Mouse (Mus musculus) limb, embryonic 14.5 days (tissue): Measurements from ENCODE around the gene Gm3238. TPM values are rescaled to one million over a fixed set of nuclear protein-coding genes. Genes with fewer than 3 reads are reported as not detected.
"Not testable (repeated sequence)": the region's sequence is repeated elsewhere in the genome, so short reads cannot be mapped to it uniquely, and the experiment has no call there.

ENCODE experiments used
- ATAC-seq: fragments of 200-750 bp; cut with Nextera tagmentation; 2 replicates; pipeline ENCODE4 v1.8.0; 2017; ENCODE audit warnings: low read depth, moderate number of reproducible peaks, moderate TSS enrichment; ENCODE audit not compliant: low FRiP score
- DNase-seq: peaks from one replicate; pipeline ENCODE4 v3.0.0-alpha.2; 2015; ENCODE audit warnings: low spot score
- H3K27ac ChIP-seq: fragments of 300-500 bp; sonication (generic); replicated peaks from 2 replicates; pipeline ENCODE4 v1.5.1; 2014; ENCODE audit warnings: low read depth, mild to moderate bottlenecking, low read length, moderate library complexity, mixed read lengths
- H3K27me3 ChIP-seq: fragments of 300-500 bp; sonication (generic); 2 replicates; pipeline ENCODE4 v1.6.1; 2014; ENCODE audit warnings: low read length, mixed read lengths; ENCODE audit not compliant: control insufficient read depth, insufficient read depth
- H3K36me3 ChIP-seq: fragments of 300-500 bp; sonication (generic); 2 replicates; pipeline ENCODE4 v1.6.1; 2014; ENCODE audit warnings: mild to moderate bottlenecking, low read length, moderate library complexity, mixed read lengths; ENCODE audit not compliant: control insufficient read depth, insufficient read depth
- H3K4me1 ChIP-seq: fragments of 300-500 bp; sonication (generic); 2 replicates; pipeline ENCODE4 v1.6.1; 2014; ENCODE audit warnings: antibody characterized with exemption, low read length, mixed read lengths; ENCODE audit not compliant: control insufficient read depth, insufficient read depth
- H3K4me2 ChIP-seq: fragments of 300-500 bp; sonication (generic); replicated peaks from 2 replicates; pipeline ENCODE4 v1.6.1; 2014; ENCODE audit warnings: low read depth, mild to moderate bottlenecking, low read length, moderate library complexity; ENCODE audit not compliant: severe bottlenecking
- H3K4me3 ChIP-seq: fragments of 300-500 bp; sonication (generic); replicated peaks from 2 replicates; pipeline ENCODE4 v1.5.1; 2014; ENCODE audit warnings: low read length
- H3K9ac ChIP-seq: fragments of 300-500 bp; sonication (generic); 2 replicates; pipeline ENCODE4 v1.6.1; 2014; ENCODE audit warnings: mild to moderate bottlenecking, low read depth, low read length, moderate library complexity; ENCODE audit not compliant: severe bottlenecking
- H3K9me3 ChIP-seq: fragments of 300-500 bp; sonication (generic); 2 replicates; pipeline ENCODE4 v1.6.1; 2016; ENCODE audit warnings: low read length; ENCODE audit not compliant: control insufficient read depth
- POLR2A ChIP-seq: fragments of 200-500 bp; IDR thresholded peaks from 2 replicates; pipeline ENCODE4 v1.8.0; 2012; ENCODE audit warnings: inconsistent platforms, mild to moderate bottlenecking, moderate library complexity, borderline replicate concordance; ENCODE audit not compliant: insufficient read depth, insufficient read length; ENCODE audit errors: extremely low read depth
- WGBS: fragments of 180-500 bp; shearing (Covaris S2); extraction: QIAGEN DNeasy Blood & Tissue Kit; methylation state at CpG from one replicate; pipeline ENCODE4 v1.1.7; 2014; 5-methylcytosine and 5-hydroxymethylcytosine counted together
- polyA plus RNA-seq, 2 experiments: library from polyadenylated mRNA; depleted of rRNA in 1 of 2; stranded (reverse) in 1 of 2; unstranded in 1 of 2; fragments of >200 nt; fragmentation: Nextera tagmentation in 1 of 2; extraction: Ambion mirVana in 1 of 2; gene quantifications; 2 replicates each; pipeline versions ENCODE4 v1.2.1 to v1.2.3; 2012 to 2014

The Gm3238 gene
- polyA plus RNA-seq, 2 experiments, result not detected

DNA sequence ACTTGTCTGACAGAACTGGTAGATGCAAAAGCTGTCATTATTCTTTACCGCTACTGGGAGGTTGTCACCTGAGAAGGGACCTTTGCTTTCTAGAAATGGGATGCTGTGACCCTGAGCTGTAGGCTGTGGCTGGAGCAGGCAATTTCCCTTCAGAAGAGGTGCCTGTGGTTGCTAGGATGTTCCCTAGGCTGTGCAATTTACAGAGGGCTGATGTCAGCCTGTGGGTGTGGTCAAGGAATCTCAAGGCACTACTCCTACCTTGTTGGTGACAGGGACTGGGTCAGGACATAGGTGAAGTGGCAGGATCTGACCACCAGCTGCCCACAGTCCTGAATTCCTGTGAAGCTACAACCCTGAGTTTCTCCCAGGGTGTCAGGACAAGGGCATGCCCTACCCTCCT is 1.4 kb downstream of the Gm3238 start:
- Histone ChIP-seq H3K9me3 (no peaks in the 10 kb centered on the region), H3K27ac (no peak overlapping the region), H3K4me3 (no peak overlapping the region), H3K27me3 (no peaks in the 10 kb centered on the region), H3K36me3 (no peaks in the 10 kb centered on the region), H3K9ac (no peak overlapping the region), H3K4me1 (no peaks in the 10 kb centered on the region), H3K4me2 (no peak overlapping the region)
- TF ChIP-seq POLR2A, result no peak
- 75% methylated on average over 1 of the region's 1 CpGs for WGBS
- ATAC-seq (no peak), DNase-seq (no peak)

DNA sequence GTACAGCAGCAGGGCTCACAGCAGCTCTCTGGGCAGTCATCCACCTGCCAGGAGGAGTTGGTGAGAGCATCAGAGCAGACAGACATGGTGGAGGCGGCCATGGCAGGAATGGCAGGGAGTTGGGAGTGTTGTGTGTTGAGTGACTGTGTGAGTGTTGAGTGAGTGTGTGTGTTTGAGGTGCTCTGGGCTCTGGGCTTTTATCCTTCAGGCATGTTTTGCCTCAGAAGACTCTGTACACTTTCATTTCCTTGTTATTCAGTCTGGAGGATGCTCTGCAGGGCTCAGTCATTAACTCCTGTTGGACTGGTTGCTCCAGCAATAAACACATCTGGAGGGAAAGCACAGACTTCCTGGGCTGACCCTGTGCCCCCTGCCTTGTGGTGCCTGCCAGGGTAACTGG is 11.5 kb downstream of the Gm3238 start, which contains the start of gene Gm3233:
Gene Gm3233 (minus strand): TSS at position 101 of the 400 bp plus-strand sequence.
- not testable (repeated sequence) for H3K9ac ChIP-seq, H3K9me3 ChIP-seq, DNase-seq, H3K4me1 ChIP-seq, H3K36me3 ChIP-seq, H3K4me2 ChIP-seq, H3K4me3 ChIP-seq, H3K27me3 ChIP-seq, H3K27ac ChIP-seq, ATAC-seq
- no CpG with 5 or more reads among the region's 1 CpGs for WGBS

DNA sequence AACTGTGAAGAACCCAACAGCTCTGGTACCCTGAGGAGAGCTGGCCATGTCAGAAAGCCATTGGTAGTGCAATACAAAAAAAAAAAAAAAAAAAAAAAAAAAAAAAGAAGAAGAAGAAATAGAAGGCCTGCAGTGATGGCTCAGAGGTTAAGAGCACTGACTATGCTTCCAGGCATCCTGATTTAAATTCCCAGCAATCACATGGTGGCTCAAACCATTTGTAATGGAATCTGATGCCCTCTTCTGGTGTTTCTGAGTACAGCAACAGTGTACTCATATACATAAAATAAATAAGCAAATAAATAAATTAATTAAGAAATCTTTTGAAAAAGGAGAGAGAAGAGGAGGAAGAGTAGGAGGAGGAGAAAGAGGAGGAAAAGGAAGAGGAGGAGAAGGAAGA is 17.7 kb downstream of the Gm3238 start:
- H3K4me3 ChIP-seq, result no peak overlapping the region
- ATAC-seq (no peak), DNase-seq (no peak)
- H3K9ac ChIP-seq, result no peak overlapping the region
- no peak for TF ChIP-seq POLR2A
- no peaks in the 10 kb centered on the region for H3K4me1 ChIP-seq
- H3K27me3 ChIP-seq, result no peaks in the 10 kb centered on the region
- no peaks in the 10 kb centered on the region for H3K36me3 ChIP-seq
- no peak overlapping the region for H3K27ac ChIP-seq
- no peak overlapping the region for H3K4me2 ChIP-seq
- H3K9me3 ChIP-seq, result no peaks in the 10 kb centered on the region

GRCm38 (mm10) chr10:77752312-77752711 is 18.8 kb downstream of the Gm3238 start:
- not testable (repeated sequence) for DNase-seq, H3K9ac ChIP-seq, H3K4me1 ChIP-seq, H3K9me3 ChIP-seq, H3K4me3 ChIP-seq, ATAC-seq, H3K27me3 ChIP-seq, H3K27ac ChIP-seq, H3K36me3 ChIP-seq, H3K4me2 ChIP-seq
- WGBS, result 52% methylated on average over 3 of the region's 3 CpGs

DNA sequence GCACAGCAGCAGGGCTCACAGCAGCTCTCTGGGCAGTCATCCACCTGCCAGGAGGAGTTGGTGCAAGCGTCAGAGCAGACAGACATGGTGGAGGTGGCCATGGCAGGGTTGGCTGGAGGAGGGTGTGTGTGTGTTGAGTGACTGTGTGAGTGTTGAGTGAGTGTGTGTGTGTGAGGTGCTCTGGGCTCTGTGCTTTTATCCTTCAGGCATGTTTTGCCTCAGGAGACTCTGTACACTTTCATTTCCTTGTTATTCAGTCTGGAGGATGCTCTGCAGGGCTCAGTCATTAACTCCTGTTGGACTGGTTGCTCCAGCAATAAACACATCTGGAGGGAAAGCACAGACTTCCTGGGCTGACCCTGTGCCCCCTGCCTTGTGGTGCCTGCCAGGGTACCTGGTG is 19.9 kb downstream of the Gm3238 start, which contains the start of gene Gm9736:
Gene Gm9736 (minus strand): TSS at position 101 of the 400 bp plus-strand sequence.
- not testable (repeated sequence) for DNase-seq, H3K4me3 ChIP-seq, H3K9me3 ChIP-seq, H3K27me3 ChIP-seq, H3K4me2 ChIP-seq, H3K27ac ChIP-seq, H3K4me1 ChIP-seq, ATAC-seq, H3K36me3 ChIP-seq, H3K9ac ChIP-seq
- WGBS, result 57% methylated on average over 1 of the region's 1 CpGs

GRCm38 (mm10) chr10:77750686-77751085 is 20.4 kb downstream of the Gm3238 start:
- not testable (repeated sequence) for ATAC-seq, DNase-seq, H3K36me3 ChIP-seq, H3K9me3 ChIP-seq, H3K27me3 ChIP-seq, H3K4me2 ChIP-seq, H3K27ac ChIP-seq, H3K9ac ChIP-seq, H3K4me3 ChIP-seq, H3K4me1 ChIP-seq
- WGBS, result 92% methylated on average over 1 of the region's 1 CpGs

- not testable (repeated sequence) for H3K4me3 ChIP-seq, ATAC-seq, H3K27ac ChIP-seq, H3K27me3 ChIP-seq, H3K4me1 ChIP-seq, H3K9me3 ChIP-seq, H3K4me2 ChIP-seq, DNase-seq, H3K9ac ChIP-seq, H3K36me3 ChIP-seq
- WGBS, result 27% methylated on average over 4 of the region's 5 CpGs
These were observed 29.0 kb downstream of the Gm3238 start, which contains the start of gene Gm18596 for GRCm38 (mm10) chr10:77741924-77742688. Gene Gm18596 (minus strand): TSS chr10:77742638.
